In the genomic region with DNA sequence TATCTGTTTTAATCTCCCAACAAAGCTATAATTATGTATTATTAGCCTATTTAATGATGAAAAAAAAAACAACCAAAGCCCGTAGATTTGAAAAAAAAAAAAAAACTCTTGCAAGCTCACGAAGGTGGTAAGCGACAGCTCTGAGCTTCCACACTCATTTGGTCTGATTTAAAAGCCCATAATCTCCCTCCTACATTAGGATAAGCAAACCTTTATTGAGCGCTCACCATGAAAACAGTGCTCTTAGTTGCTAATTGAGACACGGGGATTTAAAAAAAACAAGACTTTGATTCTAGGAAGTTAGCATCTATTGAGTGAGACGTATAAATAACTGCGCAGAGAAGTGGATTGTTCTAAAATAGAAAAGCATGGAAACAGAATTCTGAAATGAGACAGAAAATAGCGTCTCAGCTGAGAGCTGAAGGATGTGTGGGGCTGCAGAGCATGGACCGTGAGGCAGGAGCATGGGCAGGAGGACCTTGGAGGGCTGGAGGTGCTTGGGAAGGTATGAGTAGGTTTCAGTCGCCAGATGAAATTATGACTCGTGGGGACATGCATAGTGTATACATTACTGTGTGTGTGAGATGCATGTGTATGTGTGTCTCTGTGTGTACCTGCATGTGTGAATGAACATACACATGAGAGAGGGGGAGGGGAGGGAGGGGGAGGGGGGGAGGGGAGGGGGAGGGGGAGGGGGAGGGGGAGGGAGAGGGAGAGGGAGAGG, we compare ENCODE assay signal across 12 mouse cellular contexts.
DNase-seq lines count a peak whose midpoint lies in the region; ATAC-seq and TF ChIP-seq lines count a peak whose summit lies in the region.
"Had no signal": no experiment of that assay in that cellular context is flagged by ENCODE, and none has a peak within 500 bp of the region (broad histone marks: within the 10 kb centered on the region; RNA-seq: fewer than 3 reads in every experiment).

No protein-coding gene starts in this region.

- no peak for TF ChIP-seq CTCF in left cerebral cortex, adult 2 months (IDR thresholded peaks at IDR 0.05)
- TF ChIP-seq CTCF in embryonic fibroblast, embryonic 13.5 days (IDR thresholded peaks at IDR 0.05; ENCODE audit: borderline replicate concordance, insufficient read depth, low read length): no peak
- TF ChIP-seq CTCF in stomach, postnatal 0 days (IDR thresholded peaks at IDR 0.05; ENCODE audit: low read depth): no peak

- no peak for TF ChIP-seq POLR2A in embryonic fibroblast, embryonic 13.5 days (IDR thresholded peaks at IDR 0.05; ENCODE audit: low read depth, low read length)

- 49% methylated on average over 11 of the region's 11 CpGs for WGBS in midbrain, embryonic 13.5 days
- WGBS in stomach, postnatal 0 days: 75% methylated on average over 11 of the region's 11 CpGs

- H3K36me3 ChIP-seq in midbrain, embryonic 13.5 days: no peaks in the 10 kb centered on the region
- H3K36me3 ChIP-seq in stomach, postnatal 0 days (ENCODE audit: control insufficient read depth, insufficient read depth, low read length): no peaks in the 10 kb centered on the region
- H3K36me3 ChIP-seq: liver, embryonic 15.5 days had no signal

- peak; percentile 78 for ATAC-seq in frontal cortex, adult (ENCODE audit: low TSS enrichment)
- peak; percentile 58; the same call in 1 of the 2 replicates for ATAC-seq in midbrain, embryonic 13.5 days
- ATAC-seq in stomach, postnatal 0 days (ENCODE audit: low FRiP score, low TSS enrichment): no peak
- ATAC-seq: intestine, postnatal 0 days had no signal

- no peak overlapping the region for H3K9ac ChIP-seq in midbrain, embryonic 13.5 days (replicated peaks)
- H3K9ac ChIP-seq in stomach, postnatal 0 days (ENCODE audit: low read length): no peak overlapping the region
- H3K9ac ChIP-seq: liver, embryonic 15.5 days had no signal

- DNase-seq in frontal cortex, postnatal 25 days (ENCODE audit: low spot score in 2 of 2): no peak
- DNase-seq in left cerebral cortex, adult 2 months (ENCODE audit: extremely low spot score in 1 of 2, low spot score in 2 of 2): peak in 1 of 2 experiments; percentile 17
- DNase-seq in left cerebral cortex, postnatal 10 days (ENCODE audit: extremely low spot score in 1 of 2, low spot score in 2 of 2): no peak
- no peak for DNase-seq in ovary, adult 18-20 months (ENCODE audit: low spot score)
- DNase-seq in stomach, postnatal 0 days (ENCODE audit: low spot score): no peak
- DNase-seq: adrenal gland, postnatal 36 days; thymus, adult 18-20 months had no signal

- H3K27ac ChIP-seq in left cerebral cortex, adult 2 months: peak overlapping the region; percentile 54; the same call in 1 of the 2 replicates
- H3K27ac ChIP-seq in embryonic fibroblast, embryonic 13.5 days (ENCODE audit: insufficient read depth, low read length): peak overlapping the region; percentile 87
- H3K27ac ChIP-seq in midbrain, embryonic 13.5 days: 0 out of 2 replicates have a peak overlapping the region, but pooled peaks have one; percentile 25
- no peak overlapping the region for H3K27ac ChIP-seq in stomach, postnatal 0 days (replicated peaks)
- H3K27ac ChIP-seq: liver, embryonic 15.5 days had no signal

- no peak overlapping the region for H3K4me2 ChIP-seq in midbrain, embryonic 13.5 days (replicated peaks)
- H3K4me2 ChIP-seq in stomach, postnatal 0 days (replicated peaks; ENCODE audit: low read depth): no peak overlapping the region
- H3K4me2 ChIP-seq: liver, embryonic 15.5 days had no signal

- no peaks in the 10 kb centered on the region for H3K27me3 ChIP-seq in midbrain, embryonic 13.5 days
- no peaks in the 10 kb centered on the region for H3K27me3 ChIP-seq in stomach, postnatal 0 days (ENCODE audit: control insufficient read depth, insufficient read depth, low read length)
- H3K27me3 ChIP-seq: liver, embryonic 15.5 days had no signal

- H3K4me1 ChIP-seq in embryonic fibroblast, embryonic 13.5 days (ENCODE audit: control insufficient read depth, insufficient read depth, low read length): peaks cover 5% of the 10 kb centered on the region; the same call in 1 of the 2 replicates
- peaks cover 15% of the 10 kb centered on the region for H3K4me1 ChIP-seq in midbrain, embryonic 13.5 days (replicated peaks)
- no peaks in the 10 kb centered on the region for H3K4me1 ChIP-seq in stomach, postnatal 0 days (replicated peaks; ENCODE audit: control insufficient read depth, insufficient read depth)
- H3K4me1 ChIP-seq: liver, embryonic 15.5 days had no signal

- intact Hi-C loops in left cerebral cortex, adult 2 months (cut with DNase I): no loop called here
- intact Hi-C loops in left cerebral cortex, postnatal 10 days (cut with DNase I): no loop called here

- no peaks in the 10 kb centered on the region for H3K9me3 ChIP-seq in midbrain, embryonic 13.5 days
- no peaks in the 10 kb centered on the region for H3K9me3 ChIP-seq in stomach, postnatal 0 days (ENCODE audit: control insufficient read depth, low read length)
- H3K9me3 ChIP-seq: liver, embryonic 15.5 days had no signal

- H3K4me3 ChIP-seq in left cerebral cortex, adult 2 months: no peak overlapping the region
- no peak overlapping the region for H3K4me3 ChIP-seq in embryonic fibroblast, embryonic 13.5 days (ENCODE audit: insufficient read depth, low read length)
- H3K4me3 ChIP-seq in midbrain, embryonic 13.5 days (replicated peaks): no peak overlapping the region
- no peak overlapping the region for H3K4me3 ChIP-seq in stomach, postnatal 0 days (ENCODE audit: low read depth, low read length)
- H3K4me3 ChIP-seq: liver, embryonic 15.5 days had no signal

- no peak for TF ChIP-seq EP300 in stomach, postnatal 0 days (optimal IDR thresholded peaks at IDR 0.05)
